Mouse (Mus musculus) embryonic facial prominence, embryonic 15.5 days (tissue): Measurements from ENCODE around the gene Pdzd2. TPM values are rescaled to one million over a fixed set of nuclear protein-coding genes. Genes with fewer than 3 reads are reported as not detected.
A peak's percentile ranks its signal among the peaks of the same experiment; 100 is the strongest.
"Not testable (repeated sequence)": the region's sequence is repeated elsewhere in the genome, so short reads cannot be mapped to it uniquely, and the experiment has no call there.

ENCODE experiments used
- ATAC-seq: fragments of 200-750 bp; cut with Nextera tagmentation; 2 replicates; pipeline ENCODE4 v1.8.0; 2017; ENCODE audit warnings: low read depth, moderate TSS enrichment; ENCODE audit not compliant: insufficient number of reproducible peaks, low FRiP score, low TSS enrichment
- H3K27ac ChIP-seq: fragments of 300-500 bp; sonication (generic); replicated peaks from 2 replicates; pipeline ENCODE4 v1.5.1; 2015; ENCODE audit warnings: mild to moderate bottlenecking, inconsistent platforms
- H3K27me3 ChIP-seq: fragments of 300-500 bp; sonication (generic); 2 replicates; pipeline ENCODE4 v1.6.1; 2015; ENCODE audit warnings: inconsistent platforms
- H3K36me3 ChIP-seq: fragments of 300-500 bp; sonication (generic); 2 replicates; pipeline ENCODE4 v1.6.1; 2015; ENCODE audit warnings: mild to moderate bottlenecking, inconsistent platforms
- H3K4me1 ChIP-seq: fragments of 300-500 bp; sonication (generic); 2 replicates; pipeline ENCODE4 v1.6.1; 2015; ENCODE audit warnings: inconsistent platforms
- H3K4me2 ChIP-seq: fragments of 300-500 bp; sonication (generic); replicated peaks from 2 replicates; pipeline ENCODE4 v1.6.1; 2015; ENCODE audit warnings: mild to moderate bottlenecking, inconsistent platforms
- H3K4me3 ChIP-seq: fragments of 300-500 bp; sonication (generic); replicated peaks from 2 replicates; pipeline ENCODE4 v1.5.1; 2015; ENCODE audit warnings: mild to moderate bottlenecking, inconsistent platforms
- H3K9ac ChIP-seq: fragments of 300-500 bp; sonication (generic); 2 replicates; pipeline ENCODE4 v1.6.1; 2015; ENCODE audit warnings: inconsistent platforms
- H3K9me3 ChIP-seq: fragments of 300-500 bp; sonication (generic); replicated peaks from 2 replicates; pipeline ENCODE4 v1.6.1; 2016; ENCODE audit warnings: inconsistent platforms
- WGBS: fragments of 180-500 bp; shearing (Covaris S2); methylation state at CpG from one replicate; pipeline ENCODE4 v1.1.7; 2015; 5-methylcytosine and 5-hydroxymethylcytosine counted together
- polyA plus RNA-seq: library from polyadenylated mRNA; unstranded; fragments of >200 nt; fragmentation: Nextera tagmentation; extraction: Ambion mirVana; gene quantifications from 2 replicates; pipeline ENCODE4 v1.2.1, GENCODE M21; 2015

Pdzd2 gene
- polyA plus RNA-seq, 1 experiment from 2014 or later = 43.7 TPM

DNA sequence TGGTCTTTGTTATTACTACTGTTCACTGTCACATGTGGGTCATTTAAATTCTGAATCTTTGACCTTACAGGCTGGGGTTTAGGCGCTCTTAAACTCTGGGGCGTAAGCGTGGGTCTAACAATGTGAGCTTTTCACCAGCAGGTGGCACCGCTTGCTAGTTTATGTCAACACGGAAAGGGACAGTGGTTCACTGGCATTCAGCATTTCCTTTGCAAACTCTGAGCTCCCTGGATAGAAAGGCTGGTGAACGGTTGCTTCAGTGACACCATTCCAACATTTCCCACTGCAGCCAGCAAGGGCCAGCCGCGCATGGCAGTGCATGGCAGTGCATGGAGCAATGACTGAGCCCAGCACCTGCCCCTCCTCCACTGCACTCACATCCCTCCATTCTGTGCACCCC is 368.5 kb downstream of the Pdzd2 start:
- Histone ChIP-seq H3K9ac (no peak overlapping the region), H3K9me3 (no peaks in the 10 kb centered on the region), H3K4me2 (no peak overlapping the region), H3K4me3 (no peak overlapping the region), H3K27me3 (no peaks in the 10 kb centered on the region), H3K36me3 (peaks cover 11% of the 10 kb centered on the region), H3K27ac (no peak overlapping the region), H3K4me1 (peaks cover 30% of the 10 kb centered on the region)
- ATAC-seq = 0 out of 2 replicates have a peak, but pooled peaks have one; percentile 9
- WGBS = 4% methylated on average over 8 of the region's 8 CpGs

- no peak overlapping the region for H3K9ac ChIP-seq
- H3K4me2 ChIP-seq = no peak overlapping the region
- peaks cover 17% of the 10 kb centered on the region for H3K36me3 ChIP-seq
- H3K4me1 ChIP-seq = peaks cover 25% of the 10 kb centered on the region
- no peaks in the 10 kb centered on the region for H3K27me3 ChIP-seq
- no peaks in the 10 kb centered on the region for H3K9me3 ChIP-seq
- no peak overlapping the region for H3K27ac ChIP-seq
- no peak overlapping the region for H3K4me3 ChIP-seq
- ATAC-seq = no peak
- WGBS = 88% methylated on average over 3 of the region's 3 CpGs
Measured at GRCm38 (mm10) chr15:12370096-12370495, 369.6 kb downstream of the Pdzd2 start.

GRCm38 (mm10) chr15:12368850-12369249 is 370.9 kb downstream of the Pdzd2 start:
- Histone ChIP-seq H3K4me1 (peaks cover 23% of the 10 kb centered on the region), H3K36me3 (peaks cover 15% of the 10 kb centered on the region), H3K4me3 (no peak overlapping the region), H3K27me3 (no peaks in the 10 kb centered on the region), H3K4me2 (no peak overlapping the region), H3K27ac (no peak overlapping the region), H3K9me3 (no peaks in the 10 kb centered on the region), H3K9ac (no peak overlapping the region)
- 77% methylated on average over 4 of the region's 4 CpGs for WGBS
- ATAC-seq = no peak

DNA sequence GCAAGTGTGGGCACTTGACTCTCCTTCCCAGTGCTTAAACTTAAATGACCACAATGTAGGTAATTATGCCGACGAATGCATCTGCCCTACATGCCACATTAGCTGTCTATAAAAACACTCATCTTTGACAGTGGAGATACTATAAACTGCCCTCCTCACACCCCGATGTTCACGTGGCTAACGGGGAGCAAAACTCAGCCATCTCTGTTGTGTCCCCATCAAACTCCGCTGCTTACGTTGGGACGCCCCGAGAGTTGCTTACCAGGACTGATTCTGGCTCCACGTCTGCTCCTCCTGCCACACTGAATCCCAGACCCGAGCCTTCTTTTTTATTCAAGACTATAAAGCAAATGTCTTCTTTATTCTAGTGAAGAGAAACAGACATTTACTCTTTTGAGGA is 371.4 kb downstream of the Pdzd2 start:
- Histone ChIP-seq H3K4me1 (peaks cover 18% of the 10 kb centered on the region), H3K9me3 (no peaks in the 10 kb centered on the region), H3K27ac (no peak overlapping the region), H3K4me2 (no peak overlapping the region), H3K9ac (no peak overlapping the region), H3K36me3 (peaks cover 17% of the 10 kb centered on the region; the same call in 1 of the 2 replicates), H3K27me3 (no peaks in the 10 kb centered on the region), H3K4me3 (no peak overlapping the region)
- WGBS = 81% methylated on average over 11 of the region's 11 CpGs
- no peak for ATAC-seq

DNA sequence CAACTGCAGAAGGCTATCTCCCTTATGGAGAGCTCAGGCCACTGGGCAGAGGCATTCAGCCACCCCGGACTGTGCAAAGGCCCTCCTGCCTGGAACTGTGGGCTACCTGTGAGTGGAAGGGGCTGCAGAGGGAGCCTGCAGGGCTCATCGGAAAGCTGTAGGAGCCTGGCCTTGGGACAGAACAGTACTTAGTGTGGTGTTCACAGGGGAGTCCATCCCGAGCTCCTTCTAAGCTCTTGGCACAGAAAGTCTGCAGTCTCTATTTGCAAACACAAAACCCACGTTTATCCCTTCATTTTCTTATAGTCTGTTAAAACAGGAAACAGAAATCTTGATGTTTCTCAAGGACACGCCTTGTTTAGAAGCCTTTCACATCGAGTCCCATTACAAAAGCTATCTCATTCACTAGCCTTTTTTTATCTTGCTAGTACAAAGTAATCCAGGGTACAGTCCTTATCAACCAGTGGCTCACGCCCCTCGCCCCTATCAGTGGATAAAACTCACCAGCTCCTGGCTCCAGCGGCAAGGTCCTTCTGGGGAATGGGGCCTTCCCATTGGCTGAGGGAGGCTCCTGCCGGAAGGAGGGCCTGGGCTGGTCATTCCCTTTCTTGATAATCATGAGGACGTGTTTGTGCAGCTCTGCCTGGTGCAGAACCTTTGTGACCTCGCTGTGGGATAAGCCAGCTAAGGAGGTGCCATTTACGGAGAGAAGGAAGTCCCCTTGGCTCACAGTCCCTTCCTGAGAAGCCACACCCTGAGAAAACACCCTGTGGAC is 372.2 kb downstream of the Pdzd2 start:
- whole genome bisulfite sequencing = 66% methylated on average over 13 of the region's 13 CpGs
- ATAC-seq = no peak
- H3K4me2 ChIP-seq = no peak overlapping the region

GRCm38 (mm10) chr15:12366580-12367305 is 373.0 kb downstream of the Pdzd2 start:
- H3K4me2 ChIP-seq, H3K9ac ChIP-seq, H3K27me3 ChIP-seq, ATAC-seq, H3K27ac ChIP-seq, H3K9me3 ChIP-seq, H3K4me3 ChIP-seq: not testable (repeated sequence)
- WGBS = 92% methylated on average over 11 of the region's 11 CpGs
- Histone ChIP-seq H3K4me1 (peaks cover 13% of the 10 kb centered on the region), H3K36me3 (peaks cover 25% of the 10 kb centered on the region)

More for the DNA sequence above, 372.2 kb downstream of the Pdzd2 start:
- H3K4me3 ChIP-seq = no peak overlapping the region
- H3K9ac ChIP-seq = no peak overlapping the region
- peaks cover 15% of the 10 kb centered on the region for H3K4me1 ChIP-seq
- H3K36me3 ChIP-seq = peaks cover 20% of the 10 kb centered on the region; the same call in 1 of the 2 replicates
- no peaks in the 10 kb centered on the region for H3K27me3 ChIP-seq
- no peaks in the 10 kb centered on the region for H3K9me3 ChIP-seq
- H3K27ac ChIP-seq = no peak overlapping the region

GRCm38 (mm10) chr15:12366072-12366469 is 373.7 kb downstream of the Pdzd2 start:
- Histone ChIP-seq H3K9ac (no peak overlapping the region), H3K4me3 (no peak overlapping the region), H3K9me3 (no peaks in the 10 kb centered on the region), H3K27ac (no peak overlapping the region), H3K4me2 (no peak overlapping the region), H3K36me3 (peaks cover 29% of the 10 kb centered on the region), H3K4me1 (peaks cover 6% of the 10 kb centered on the region; the same call in 1 of the 2 replicates), H3K27me3 (no peaks in the 10 kb centered on the region)
- 51% methylated on average over 3 of the region's 3 CpGs for WGBS
- ATAC-seq = no peak

- Histone ChIP-seq H3K9me3 (no peaks in the 10 kb centered on the region), H3K9ac (no peak overlapping the region), H3K36me3 (peaks cover 34% of the 10 kb centered on the region), H3K4me2 (no peak overlapping the region), H3K4me1 (0 out of 2 replicates have a peak, but pooled peaks cover 6% of the 10 kb centered on the region), H3K4me3 (no peak overlapping the region), H3K27me3 (no peaks in the 10 kb centered on the region), H3K27ac (no peak overlapping the region)
- 79% methylated on average over 15 of the region's 15 CpGs for WGBS
- no peak for ATAC-seq
Measured at GRCm38 (mm10) chr15:12365416-12366071, 374.2 kb downstream of the Pdzd2 start.

- Histone ChIP-seq H3K27me3 (no peaks in the 10 kb centered on the region), H3K9ac (no peak overlapping the region), H3K9me3 (no peaks in the 10 kb centered on the region), H3K4me3 (no peak overlapping the region), H3K4me1 (0 out of 2 replicates have a peak, but pooled peaks cover 6% of the 10 kb centered on the region), H3K36me3 (peaks cover 46% of the 10 kb centered on the region), H3K4me2 (no peak overlapping the region), H3K27ac (no peak overlapping the region)
- WGBS = 84% methylated on average over 4 of the region's 4 CpGs
- ATAC-seq = no peak
Measured at GRCm38 (mm10) chr15:12364096-12364495, 375.6 kb downstream of the Pdzd2 start.

GRCm38 (mm10) chr15:12362701-12363040 is 377.1 kb downstream of the Pdzd2 start:
- Histone ChIP-seq H3K27ac (no peak overlapping the region), H3K27me3 (no peaks in the 10 kb centered on the region), H3K4me3 (no peak overlapping the region), H3K9ac (no peak overlapping the region), H3K4me2 (no peak overlapping the region), H3K9me3 (no peaks in the 10 kb centered on the region), H3K36me3 (peaks cover 49% of the 10 kb centered on the region), H3K4me1 (0 out of 2 replicates have a peak, but pooled peaks cover 4% of the 10 kb centered on the region)
- no peak for ATAC-seq
- WGBS = 87% methylated on average over 6 of the region's 6 CpGs

- Histone ChIP-seq H3K36me3 (peaks cover 54% of the 10 kb centered on the region), H3K9ac (no peak overlapping the region)
- 87% methylated on average over 14 of the region's 14 CpGs for WGBS
Measured at GRCm38 (mm10) chr15:12362001-12362700, 377.6 kb downstream of the Pdzd2 start.

More at GRCm38 (mm10) chr15:12362001-12362700, 377.6 kb downstream of the Pdzd2 start:
- no peak for ATAC-seq
- H3K27ac ChIP-seq = no peak overlapping the region
- no peak overlapping the region for H3K4me2 ChIP-seq
- H3K9me3 ChIP-seq = no peaks in the 10 kb centered on the region
- no peaks in the 10 kb centered on the region for H3K27me3 ChIP-seq
- H3K4me3 ChIP-seq = no peak overlapping the region
- 0 out of 2 replicates have a peak, but pooled peaks cover 4% of the 10 kb centered on the region for H3K4me1 ChIP-seq
